Mouse (Mus musculus): ENCODE measurements at regions not wholly inside any gene's neighbourhood (a gene's known extent, or its start where the extent isn't known, plus 50 kb on each side); places are given as distances from the start of the nearest gene placed in this dataset.
"Not testable (repeated sequence)": the region's sequence is repeated elsewhere in the genome, so short reads cannot be mapped to it uniquely, and the experiment has no call there.

- no peak for ATAC-seq (ENCODE audit: insufficient number of reproducible peaks, low FRiP score, low TSS enrichment, low read depth)
- Histone ChIP-seq H3K4me3 (no peak overlapping the region), H3K9ac (no peak overlapping the region), H3K9me3 (no peaks in the 10 kb centered on the region), H3K4me1 (no peaks in the 10 kb centered on the region), H3K4me2 (no peak overlapping the region), H3K36me3 (no peaks in the 10 kb centered on the region), H3K27me3 (no peaks in the 10 kb centered on the region), H3K27ac (no peak overlapping the region)
- WGBS: 62% methylated on average over 8 of the region's 8 CpGs
These were observed 57.8 kb downstream of the Dusp6 start for GRCm38 (mm10) chr10:99320797-99321196.

GRCm38 (mm10) chr10:99323358-99323757 is 60.3 kb downstream of the Dusp6 start:
- no peak for ATAC-seq (ENCODE audit: insufficient number of reproducible peaks, low FRiP score, low TSS enrichment, low read depth)
- no peak overlapping the region for H3K27ac ChIP-seq
- no peak overlapping the region for H3K4me3 ChIP-seq
- no peak overlapping the region for H3K4me2 ChIP-seq
- no peak overlapping the region for H3K9ac ChIP-seq
- no peaks in the 10 kb centered on the region for H3K9me3 ChIP-seq
- H3K27me3 ChIP-seq: no peaks in the 10 kb centered on the region
- no peaks in the 10 kb centered on the region for H3K36me3 ChIP-seq
- no peaks in the 10 kb centered on the region for H3K4me1 ChIP-seq
- 71% methylated on average over 8 of the region's 8 CpGs for WGBS

GRCm38 (mm10) chr10:99327501-99327900 is 64.5 kb downstream of the Dusp6 start:
- H3K9ac ChIP-seq: no peak overlapping the region
- no peak overlapping the region for H3K4me2 ChIP-seq
- ATAC-seq (ENCODE audit: insufficient number of reproducible peaks, low FRiP score, low TSS enrichment, low read depth): no peak
- H3K4me3 ChIP-seq: no peak overlapping the region
- no peaks in the 10 kb centered on the region for H3K27me3 ChIP-seq
- no peaks in the 10 kb centered on the region for H3K36me3 ChIP-seq
- H3K27ac ChIP-seq: no peak overlapping the region
- no peaks in the 10 kb centered on the region for H3K9me3 ChIP-seq
- H3K4me1 ChIP-seq: no peaks in the 10 kb centered on the region
- WGBS: 92% methylated on average over 2 of the region's 2 CpGs

GRCm38 (mm10) chr10:99328568-99328967 is 65.5 kb downstream of the Dusp6 start:
- no peaks in the 10 kb centered on the region for H3K36me3 ChIP-seq
- no peak overlapping the region for H3K27ac ChIP-seq
- no peak overlapping the region for H3K9ac ChIP-seq
- no peak overlapping the region for H3K4me2 ChIP-seq
- no peaks in the 10 kb centered on the region for H3K9me3 ChIP-seq
- H3K4me1 ChIP-seq: no peaks in the 10 kb centered on the region
- no peak for ATAC-seq (ENCODE audit: insufficient number of reproducible peaks, low FRiP score, low TSS enrichment, low read depth)
- WGBS: 72% methylated on average over 8 of the region's 8 CpGs
- no peaks in the 10 kb centered on the region for H3K27me3 ChIP-seq
- no peak overlapping the region for H3K4me3 ChIP-seq

GRCm38 (mm10) chr10:99329469-99329868 is 66.4 kb downstream of the Dusp6 start:
- Histone ChIP-seq H3K9me3 (no peaks in the 10 kb centered on the region), H3K4me1 (no peaks in the 10 kb centered on the region), H3K4me3 (no peak overlapping the region), H3K27me3 (no peaks in the 10 kb centered on the region), H3K36me3 (no peaks in the 10 kb centered on the region), H3K9ac (no peak overlapping the region), H3K27ac (no peak overlapping the region), H3K4me2 (no peak overlapping the region)
- ATAC-seq (ENCODE audit: insufficient number of reproducible peaks, low FRiP score, low TSS enrichment, low read depth): no peak
- WGBS: 87% methylated on average over 6 of the region's 6 CpGs

- no peaks in the 10 kb centered on the region for H3K4me1 ChIP-seq
- H3K4me3 ChIP-seq: no peak overlapping the region
- no peak overlapping the region for H3K9ac ChIP-seq
- no peak for ATAC-seq (ENCODE audit: insufficient number of reproducible peaks, low FRiP score, low TSS enrichment, low read depth)
- no peak overlapping the region for H3K4me2 ChIP-seq
- H3K9me3 ChIP-seq: no peaks in the 10 kb centered on the region
- no peaks in the 10 kb centered on the region for H3K27me3 ChIP-seq
- no peaks in the 10 kb centered on the region for H3K36me3 ChIP-seq
- no peak overlapping the region for H3K27ac ChIP-seq
- WGBS: 36% methylated on average over 7 of the region's 7 CpGs
These were observed 67.5 kb downstream of the Dusp6 start for GRCm38 (mm10) chr10:99330519-99330918.

- Histone ChIP-seq H3K27ac (no peak overlapping the region), H3K9me3 (no peaks in the 10 kb centered on the region), H3K36me3 (no peaks in the 10 kb centered on the region), H3K9ac (no peak overlapping the region), H3K4me3 (no peak overlapping the region), H3K4me1 (no peaks in the 10 kb centered on the region), H3K4me2 (no peak overlapping the region), H3K27me3 (no peaks in the 10 kb centered on the region)
- ATAC-seq (ENCODE audit: insufficient number of reproducible peaks, low FRiP score, low TSS enrichment, low read depth): no peak
- 81% methylated on average over 12 of the region's 12 CpGs for WGBS
These were observed 68.8 kb downstream of the Dusp6 start for GRCm38 (mm10) chr10:99331876-99332275.

GRCm38 (mm10) chr10:99333831-99334230 is 70.8 kb downstream of the Dusp6 start:
- H3K9ac ChIP-seq: no peak overlapping the region
- no peak overlapping the region for H3K4me3 ChIP-seq
- no peaks in the 10 kb centered on the region for H3K36me3 ChIP-seq
- no peaks in the 10 kb centered on the region for H3K27me3 ChIP-seq
- ATAC-seq (ENCODE audit: insufficient number of reproducible peaks, low FRiP score, low TSS enrichment, low read depth): no peak
- 68% methylated on average over 5 of the region's 5 CpGs for WGBS
- H3K4me1 ChIP-seq: no peaks in the 10 kb centered on the region
- no peak overlapping the region for H3K4me2 ChIP-seq
- no peak overlapping the region for H3K27ac ChIP-seq
- no peaks in the 10 kb centered on the region for H3K9me3 ChIP-seq

GRCm38 (mm10) chr10:99336091-99336490 is 73.1 kb downstream of the Dusp6 start:
- no peaks in the 10 kb centered on the region for H3K36me3 ChIP-seq
- ATAC-seq (ENCODE audit: insufficient number of reproducible peaks, low FRiP score, low TSS enrichment, low read depth): no peak

GRCm38 (mm10) chr10:99338790-99339189 is 75.8 kb downstream of the Dusp6 start:
- not testable (repeated sequence) for H3K9me3 ChIP-seq; H3K27me3 ChIP-seq; H3K4me3 ChIP-seq; H3K9ac ChIP-seq; ATAC-seq (ENCODE audit: insufficient number of reproducible peaks, low FRiP score, low TSS enrichment, low read depth); H3K27ac ChIP-seq; H3K4me1 ChIP-seq; H3K36me3 ChIP-seq; H3K4me2 ChIP-seq
- 93% methylated on average over 8 of the region's 11 CpGs for WGBS

More at GRCm38 (mm10) chr10:99336091-99336490, 73.1 kb downstream of the Dusp6 start:
- Histone ChIP-seq H3K4me2 (no peak overlapping the region), H3K27me3 (no peaks in the 10 kb centered on the region), H3K27ac (no peak overlapping the region), H3K9ac (no peak overlapping the region), H3K4me1 (no peaks in the 10 kb centered on the region), H3K9me3 (no peaks in the 10 kb centered on the region), H3K4me3 (no peak overlapping the region)
- 53% methylated on average over 4 of the region's 4 CpGs for WGBS

- not testable (repeated sequence) for H3K27ac ChIP-seq; ATAC-seq (ENCODE audit: insufficient number of reproducible peaks, low FRiP score, low TSS enrichment, low read depth); H3K4me2 ChIP-seq; H3K4me3 ChIP-seq; H3K27me3 ChIP-seq; H3K9ac ChIP-seq; H3K36me3 ChIP-seq; H3K9me3 ChIP-seq; H3K4me1 ChIP-seq
- WGBS: 93% methylated on average over 14 of the region's 19 CpGs
These were observed 76.4 kb downstream of the Dusp6 start for GRCm38 (mm10) chr10:99339291-99339912.

- H3K4me3 ChIP-seq; H3K4me2 ChIP-seq; H3K9me3 ChIP-seq; H3K27me3 ChIP-seq; ATAC-seq (ENCODE audit: insufficient number of reproducible peaks, low FRiP score, low TSS enrichment, low read depth); H3K36me3 ChIP-seq; H3K4me1 ChIP-seq; H3K27ac ChIP-seq; H3K9ac ChIP-seq: not testable (repeated sequence)
- WGBS: no CpG with 5 or more reads among the region's 25 CpGs
These were observed 77.0 kb downstream of the Dusp6 start for GRCm38 (mm10) chr10:99340057-99340456.

GRCm38 (mm10) chr10:99349125-99349716 is 86.2 kb downstream of the Dusp6 start:
- no peak overlapping the region for H3K9ac ChIP-seq
- no peak for ATAC-seq (ENCODE audit: insufficient number of reproducible peaks, low FRiP score, low TSS enrichment, low read depth)
- H3K27me3 ChIP-seq: no peaks in the 10 kb centered on the region
- H3K9me3 ChIP-seq: no peaks in the 10 kb centered on the region
- H3K4me2 ChIP-seq: no peak overlapping the region
- no peak overlapping the region for H3K4me3 ChIP-seq
- H3K36me3 ChIP-seq: no peaks in the 10 kb centered on the region
- peaks cover 8% of the 10 kb centered on the region; the same call in 1 of the 2 replicates for H3K4me1 ChIP-seq
- no peak overlapping the region for H3K27ac ChIP-seq
- 50% methylated on average over 3 of the region's 3 CpGs for WGBS

All from limb, embryonic 15.5 days (tissue).